9 mouse cellular contexts compared by ENCODE assay signal in genomic region chr15:88174326-88174725, GRCm38 (mm10).
DNase-seq lines count a peak whose midpoint lies in the region; ATAC-seq lines count a peak whose summit lies in the region.
"Had no signal": no experiment of that assay in that cellular context is flagged by ENCODE, and none has a peak within 500 bp of the region (broad histone marks: within the 10 kb centered on the region; RNA-seq: fewer than 3 reads in every experiment).

No protein-coding gene starts in this region.

- no peak overlapping the region for H3K4me2 ChIP-seq in kidney, embryonic 16.5 days (replicated peaks; ENCODE audit: low read depth, low read length)

- no peak overlapping the region for H3K27ac ChIP-seq in kidney, embryonic 16.5 days (ENCODE audit: low read length)
- H3K27ac ChIP-seq in limb, embryonic 10.5 days = no peak overlapping the region

- H3K4me1 ChIP-seq in kidney, embryonic 16.5 days (ENCODE audit: insufficient read depth, low read length) = no peaks in the 10 kb centered on the region
- H3K4me1 ChIP-seq in limb, embryonic 10.5 days = no peaks in the 10 kb centered on the region

- no peak for ATAC-seq in kidney, embryonic 16.5 days (ENCODE audit: low FRiP score, low TSS enrichment)

- no peaks in the 10 kb centered on the region for H3K36me3 ChIP-seq in kidney, embryonic 16.5 days (ENCODE audit: insufficient read depth, low read length)
- H3K36me3 ChIP-seq in limb, embryonic 10.5 days = no peaks in the 10 kb centered on the region

- no peaks in the 10 kb centered on the region for H3K9me3 ChIP-seq in kidney, embryonic 16.5 days (ENCODE audit: low read length)
- no peaks in the 10 kb centered on the region for H3K9me3 ChIP-seq in limb, embryonic 10.5 days (replicated peaks)

- WGBS in kidney, embryonic 16.5 days = 33% methylated on average over 3 of the region's 3 CpGs
- 36% methylated on average over 3 of the region's 3 CpGs for WGBS in limb, embryonic 10.5 days

- H3K9ac ChIP-seq in kidney, embryonic 16.5 days (replicated peaks; ENCODE audit: low read length) = no peak overlapping the region

- peak; percentile 36 for DNase-seq in adrenal gland, postnatal 14 days
- no peak for DNase-seq in adrenal gland, adult 2 months
- peak; percentile 68 for DNase-seq in kidney, postnatal 10 days
- peak; percentile 51 for DNase-seq in ZHBTc4 (ENCODE audit: low read depth, low spot score)
- DNase-seq in limb, embryonic 10.5 days (ENCODE audit: low spot score) = peak; percentile 72
- DNase-seq in spleen, adult 12 weeks (ENCODE audit: low spot score) = no peak
- DNase-seq in left cerebral cortex, adult 8-10 months (ENCODE audit: low spot score in 2 of 2) = no peak
- DNase-seq: gastrocnemius, postnatal 36 days had no signal

- H3K4me3 ChIP-seq in kidney, embryonic 16.5 days (ENCODE audit: low read length) = no peak overlapping the region
- H3K4me3 ChIP-seq in limb, embryonic 10.5 days = no peak overlapping the region

- no peaks in the 10 kb centered on the region for H3K27me3 ChIP-seq in kidney, embryonic 16.5 days (ENCODE audit: insufficient read depth, low read length)
- H3K27me3 ChIP-seq in limb, embryonic 10.5 days (ENCODE audit: low read depth, poor library complexity, severe bottlenecking) = no peaks in the 10 kb centered on the region

Comparison
In these comparisons a context has a peak if more than half of its experiments do, and no peak if none do; other contexts are left out.
1. DNase-seq: peak in adrenal gland, postnatal 14 days (single experiment), kidney, postnatal 10 days (single experiment), ZHBTc4 (single experiment) and limb, embryonic 10.5 days (single experiment); none in adrenal gland, adult 2 months (single experiment), spleen, adult 12 weeks (single experiment) and left cerebral cortex, adult 8-10 months (0 of 2).